Mouse (Mus musculus): ENCODE data around the gene Tec. TPM values are rescaled to one million over a fixed set of nuclear protein-coding genes. Genes with fewer than 3 reads are reported as not detected.

Tec gene
- 4.4 and 4.6 TPM in 2 replicates for polyA plus RNA-seq (2015; fragmentation: Nextera tagmentation; extraction: Ambion mirVana)

DNA sequence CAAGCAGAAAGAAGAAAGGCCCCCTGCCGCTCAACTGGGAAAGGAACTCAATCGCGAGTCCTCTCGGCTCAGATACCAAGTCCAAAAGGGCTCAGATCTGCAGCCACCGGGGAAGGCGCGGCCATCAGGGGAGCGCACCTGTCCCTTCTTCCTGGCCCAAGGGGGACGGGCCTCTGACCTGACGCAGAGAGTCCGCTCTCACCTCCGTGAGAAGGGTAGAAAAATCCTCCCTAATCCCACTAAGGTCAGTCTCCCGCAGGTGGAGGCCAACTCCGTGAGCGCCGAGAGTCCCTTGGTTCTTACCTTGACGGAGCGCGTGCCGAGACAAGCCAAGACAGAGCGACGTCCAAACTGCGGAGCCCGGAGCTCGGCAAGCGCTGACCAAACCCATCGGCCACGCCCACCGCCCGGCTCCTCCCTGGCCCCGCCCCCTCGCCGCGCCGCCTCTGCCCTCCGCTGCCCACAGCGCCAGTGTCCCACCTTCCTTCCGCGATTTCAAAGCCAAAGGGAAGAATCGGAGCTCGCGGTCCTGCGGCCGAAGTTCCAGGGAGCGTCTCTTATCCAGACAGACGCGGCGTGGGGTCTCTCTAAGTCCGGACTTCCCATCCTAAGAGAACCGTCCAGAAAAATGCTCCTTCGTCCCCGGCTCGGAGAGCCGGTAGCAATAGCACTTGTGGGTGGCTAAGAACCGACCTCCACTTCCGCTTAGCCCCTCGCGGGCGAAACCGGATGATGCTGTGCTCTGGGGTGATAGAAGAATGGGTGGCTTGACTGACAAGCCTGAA lies at the start of gene Tec:
Gene Tec (minus strand): TSS at position 393 of the 785 bp plus-strand sequence.
- WGBS: 0% methylated on average over 60 of the region's 60 CpGs
- peak within 1 kb of the TSS; percentile 52 for H3K4me3 ChIP-seq
- peaks cover 17% of the 10 kb centered on the region; the same call in 1 of the 2 replicates for H3K27me3 ChIP-seq
- peak within 1 kb of the TSS; percentile 94 for H3K4me2 ChIP-seq
- H3K27ac ChIP-seq: no peak within 1 kb of the TSS
- no peaks in the 10 kb centered on the region for H3K36me3 ChIP-seq
- peaks cover 6% of the 10 kb centered on the region; the same call in 1 of the 2 replicates for H3K4me1 ChIP-seq
- ATAC-seq (ENCODE audit: borderline replicate concordance, extremely low read depth, low FRiP score, low TSS enrichment): peak; percentile 95
- H3K9ac ChIP-seq: peak within 1 kb of the TSS; percentile 42
- H3K9me3 ChIP-seq: no peaks in the 10 kb centered on the region

DNA sequence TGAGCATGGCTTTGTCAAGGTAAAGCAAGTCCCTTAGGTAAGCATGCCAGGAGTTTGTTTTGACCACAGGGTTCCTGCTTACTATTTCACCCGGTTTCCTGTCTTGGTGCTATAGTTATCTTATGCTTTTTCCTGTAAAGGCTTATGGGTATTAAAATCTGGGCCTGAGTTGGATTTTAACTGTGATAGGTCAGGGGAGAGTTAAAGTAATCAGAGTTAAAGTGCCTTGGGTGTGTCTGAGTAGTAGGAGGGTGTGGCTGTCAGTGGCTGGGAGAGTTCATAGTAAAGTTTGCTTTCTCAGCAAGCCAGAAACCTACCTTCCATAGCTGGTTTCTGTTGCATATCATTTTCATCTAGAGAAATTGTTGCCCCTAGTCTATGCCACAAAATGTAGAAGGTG lies 48.6 kb upstream of the Tec start:
- Histone ChIP-seq H3K4me3 (no peak overlapping the region), H3K27me3 (no peaks in the 10 kb centered on the region), H3K9ac (no peak overlapping the region), H3K36me3 (no peaks in the 10 kb centered on the region), H3K4me2 (peak overlapping the region; percentile 82), H3K9me3 (no peaks in the 10 kb centered on the region), H3K4me1 (peaks cover 33% of the 10 kb centered on the region), H3K27ac (no peak overlapping the region)
- WGBS: 28% methylated on average over 1 of the region's 1 CpGs
- ATAC-seq (ENCODE audit: borderline replicate concordance, extremely low read depth, low FRiP score, low TSS enrichment): no peak

- peaks cover 33% of the 10 kb centered on the region for H3K4me1 ChIP-seq
- no peaks in the 10 kb centered on the region for H3K36me3 ChIP-seq
- peak overlapping the region; percentile 97 for H3K4me3 ChIP-seq
- peak overlapping the region; percentile 82 for H3K4me2 ChIP-seq
- H3K27ac ChIP-seq: no peak overlapping the region
- ATAC-seq (ENCODE audit: borderline replicate concordance, extremely low read depth, low FRiP score, low TSS enrichment): no peak
- WGBS: 14% methylated on average over 4 of the region's 4 CpGs
- peak overlapping the region; percentile 100 for H3K9ac ChIP-seq
- no peaks in the 10 kb centered on the region for H3K27me3 ChIP-seq
- H3K9me3 ChIP-seq: no peaks in the 10 kb centered on the region
Measured at GRCm38 (mm10) chr5:72916048-72916447, 47.8 kb upstream of the Tec start.

DNA sequence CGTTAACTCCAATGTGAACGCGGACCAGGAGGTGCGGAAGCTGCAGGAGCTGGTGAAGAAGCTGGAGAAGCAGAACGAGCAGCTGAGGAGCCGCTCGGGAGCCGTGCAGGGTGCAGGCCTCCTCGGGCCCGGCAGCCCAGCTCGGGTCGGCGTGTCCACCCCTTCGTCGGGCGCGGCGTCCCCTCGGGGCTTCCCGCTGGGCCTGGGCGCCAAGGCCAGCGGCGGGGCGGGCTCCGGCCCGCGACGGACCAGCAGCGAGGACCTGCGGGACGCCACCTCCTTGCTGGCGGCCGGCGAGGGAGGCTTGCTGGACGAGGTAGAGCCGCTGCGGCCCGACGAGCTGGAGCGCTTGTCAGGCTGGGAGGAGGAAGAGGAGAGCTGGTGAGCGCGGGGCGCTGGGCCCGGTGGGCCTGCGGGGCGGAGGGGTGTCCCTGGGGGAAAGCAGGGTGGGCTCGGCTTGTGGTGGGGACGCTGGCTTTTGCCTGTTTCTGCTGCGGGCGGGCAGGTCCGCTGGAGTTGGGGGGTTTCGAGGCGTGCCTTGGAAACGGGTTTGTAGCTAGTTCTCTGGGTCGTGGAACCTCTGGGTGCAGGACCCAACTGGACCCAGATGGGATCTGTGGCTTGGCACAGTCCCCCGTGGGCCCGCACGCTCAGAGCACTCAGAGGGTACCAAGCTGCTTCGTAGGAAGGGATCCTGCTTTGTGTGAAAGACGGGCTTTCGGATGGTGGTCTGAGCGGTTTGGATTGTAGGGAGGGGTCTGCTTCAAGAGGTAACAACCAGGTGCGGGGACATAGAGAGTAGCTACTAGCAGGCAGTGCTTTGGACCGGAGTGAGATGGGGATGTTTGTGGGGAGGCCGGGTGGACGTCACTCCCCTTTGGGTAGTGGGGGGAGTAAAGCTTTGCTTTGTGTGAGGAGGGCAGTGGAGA lies 46.6 kb upstream of the Tec start:
- under 1% methylated on average over 65 of the region's 66 CpGs for WGBS
- Histone ChIP-seq H3K27ac (peak overlapping the region; percentile 96), H3K36me3 (no peaks in the 10 kb centered on the region), H3K4me2 (peak overlapping the region; percentile 82), H3K9me3 (no peaks in the 10 kb centered on the region), H3K27me3 (no peaks in the 10 kb centered on the region), H3K4me1 (peaks cover 33% of the 10 kb centered on the region), H3K4me3 (peak overlapping the region; percentile 97), H3K9ac (peak overlapping the region; percentile 100)
- peak; percentile 43 for ATAC-seq (ENCODE audit: borderline replicate concordance, extremely low read depth, low FRiP score, low TSS enrichment)

DNA sequence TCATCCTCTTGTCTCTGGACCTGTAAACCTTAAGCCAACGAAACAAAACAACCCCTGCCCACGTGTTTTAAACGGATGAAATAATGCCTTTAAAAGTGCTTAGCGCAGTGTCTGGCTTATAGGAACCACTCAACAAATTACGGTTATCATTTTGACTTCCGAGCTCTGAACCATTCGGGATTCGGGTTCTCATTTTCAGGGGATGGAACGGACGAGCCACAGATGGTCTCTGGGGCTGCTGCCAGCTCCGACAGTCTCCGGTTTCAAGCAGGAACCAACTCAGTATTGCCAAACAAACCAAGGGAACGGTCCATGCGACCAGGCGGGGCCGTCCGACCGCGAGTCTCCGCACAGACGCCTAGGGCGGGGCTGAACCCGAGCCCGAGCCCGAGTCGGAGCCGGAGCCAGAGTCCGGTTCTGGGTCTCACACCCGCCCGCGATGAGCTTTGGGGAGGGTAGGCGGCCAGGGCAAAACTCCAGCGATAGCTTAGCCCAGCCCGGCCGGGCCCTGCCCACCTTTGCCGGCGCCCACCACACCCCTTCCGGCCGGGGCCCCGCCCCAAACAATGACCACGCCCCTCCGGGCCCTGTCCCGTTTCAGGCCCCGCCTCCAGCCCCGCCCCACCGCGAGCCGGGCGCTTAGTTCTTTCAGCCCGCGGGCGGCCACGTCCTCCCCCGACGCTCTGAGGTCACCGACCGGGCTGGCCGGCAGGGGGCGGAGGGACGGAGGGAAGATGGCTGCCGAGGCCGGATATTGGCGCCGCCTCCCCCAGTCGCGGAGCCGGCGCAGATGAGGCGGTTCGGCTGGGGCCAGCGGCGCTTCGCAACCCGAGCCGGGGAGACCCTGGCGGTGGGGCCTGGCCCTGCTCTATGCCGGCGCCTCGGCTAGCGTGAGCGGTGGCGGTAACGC lies 45.6 kb upstream of the Tec start, which contains the start of gene Slain2:
Gene Slain2 (plus strand): TSS at position 657 of the 910 bp plus-strand sequence.
- peaks cover 30% of the 10 kb centered on the region for H3K4me1 ChIP-seq
- H3K9me3 ChIP-seq: no peaks in the 10 kb centered on the region
- no peaks in the 10 kb centered on the region for H3K27me3 ChIP-seq
- under 1% methylated on average over 73 of the region's 83 CpGs for WGBS
- H3K36me3 ChIP-seq: no peaks in the 10 kb centered on the region
- peak within 1 kb of the TSS; percentile 97 for H3K4me3 ChIP-seq
- peak within 1 kb of the TSS; percentile 82 for H3K4me2 ChIP-seq
- peak; percentile 94 for ATAC-seq (ENCODE audit: borderline replicate concordance, extremely low read depth, low FRiP score, low TSS enrichment)
- peak within 1 kb of the TSS; percentile 96 for H3K27ac ChIP-seq
- H3K9ac ChIP-seq: peak within 1 kb of the TSS; percentile 100

GRCm38 (mm10) chr5:72911284-72911683 lies 43.0 kb upstream of the Tec start:
- H3K27me3 ChIP-seq: no peaks in the 10 kb centered on the region
- 76% methylated on average over 3 of the region's 3 CpGs for WGBS
- ATAC-seq (ENCODE audit: borderline replicate concordance, extremely low read depth, low FRiP score, low TSS enrichment): no peak
- H3K4me1 ChIP-seq: peaks cover 20% of the 10 kb centered on the region
- no peak overlapping the region for H3K4me3 ChIP-seq
- H3K27ac ChIP-seq: no peak overlapping the region
- H3K9me3 ChIP-seq: no peaks in the 10 kb centered on the region
- no peak overlapping the region for H3K9ac ChIP-seq
- H3K36me3 ChIP-seq: no peaks in the 10 kb centered on the region
- no peak overlapping the region for H3K4me2 ChIP-seq

GRCm38 (mm10) chr5:72910373-72910772 lies 42.1 kb upstream of the Tec start:
- Histone ChIP-seq H3K9ac (no peak overlapping the region), H3K4me2 (no peak overlapping the region), H3K9me3 (no peaks in the 10 kb centered on the region), H3K4me3 (no peak overlapping the region), H3K4me1 (peaks cover 11% of the 10 kb centered on the region; the same call in 1 of the 2 replicates), H3K36me3 (no peaks in the 10 kb centered on the region), H3K27me3 (no peaks in the 10 kb centered on the region), H3K27ac (no peak overlapping the region)
- WGBS: 91% methylated on average over 1 of the region's 1 CpGs
- no peak for ATAC-seq (ENCODE audit: borderline replicate concordance, extremely low read depth, low FRiP score, low TSS enrichment)

- no peak for ATAC-seq (ENCODE audit: borderline replicate concordance, extremely low read depth, low FRiP score, low TSS enrichment)
- H3K4me2 ChIP-seq: no peak overlapping the region
- H3K9ac ChIP-seq: no peak overlapping the region
- no peaks in the 10 kb centered on the region for H3K9me3 ChIP-seq
- H3K36me3 ChIP-seq: no peaks in the 10 kb centered on the region
- peaks cover 14% of the 10 kb centered on the region; the same call in 1 of the 2 replicates for H3K4me1 ChIP-seq
- no peak overlapping the region for H3K27ac ChIP-seq
- no peaks in the 10 kb centered on the region for H3K27me3 ChIP-seq
- 63% methylated on average over 4 of the region's 4 CpGs for WGBS
- H3K4me3 ChIP-seq: no peak overlapping the region
Measured at GRCm38 (mm10) chr5:72909363-72909762, 41.1 kb upstream of the Tec start.

DNA sequence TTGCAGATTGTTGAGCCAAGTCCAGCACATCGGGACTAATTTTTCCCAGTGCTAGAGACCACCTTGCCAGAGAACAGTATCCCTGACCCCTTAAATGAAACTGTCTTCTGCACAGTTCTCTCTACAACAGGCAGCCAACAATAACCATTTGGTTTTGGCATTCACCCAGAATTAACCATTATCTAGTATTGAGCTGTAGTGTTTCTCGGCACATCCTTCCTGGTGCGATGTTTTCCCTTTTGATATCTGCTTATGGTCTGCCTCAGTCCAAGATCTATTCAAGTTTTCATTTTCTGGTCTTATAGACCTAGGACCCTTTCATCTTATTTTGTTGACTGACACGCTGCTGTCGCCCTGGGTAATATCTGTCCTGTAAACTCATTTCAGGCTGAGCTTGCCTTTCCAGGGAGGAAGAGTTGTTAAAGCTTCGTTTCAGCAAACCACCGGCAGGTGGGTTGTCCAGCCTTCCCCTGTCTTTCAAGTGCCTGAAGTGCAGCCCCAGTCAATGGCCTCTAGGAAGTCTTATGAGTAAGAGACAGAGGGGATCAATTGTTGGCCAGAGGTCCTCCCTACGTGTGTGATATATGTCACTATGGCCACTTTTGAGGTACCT lies 40.1 kb upstream of the Tec start:
- no peak for ATAC-seq (ENCODE audit: borderline replicate concordance, extremely low read depth, low FRiP score, low TSS enrichment)

GRCm38 (mm10) chr5:72907402-72907801 lies 39.1 kb upstream of the Tec start:
- H3K4me2 ChIP-seq: no peak overlapping the region
- no peak overlapping the region for H3K27ac ChIP-seq
- no peak overlapping the region for H3K9ac ChIP-seq
- H3K27me3 ChIP-seq: no peaks in the 10 kb centered on the region
- H3K4me3 ChIP-seq: no peak overlapping the region
- no peak for ATAC-seq (ENCODE audit: borderline replicate concordance, extremely low read depth, low FRiP score, low TSS enrichment)
- WGBS: 76% methylated on average over 6 of the region's 6 CpGs
- H3K36me3 ChIP-seq: no peaks in the 10 kb centered on the region
- H3K4me1 ChIP-seq: peaks cover 12% of the 10 kb centered on the region; the same call in 1 of the 2 replicates
- H3K9me3 ChIP-seq: no peaks in the 10 kb centered on the region

More for the DNA sequence above, 40.1 kb upstream of the Tec start:
- Histone ChIP-seq H3K27ac (no peak overlapping the region), H3K9me3 (no peaks in the 10 kb centered on the region), H3K27me3 (no peaks in the 10 kb centered on the region), H3K36me3 (no peaks in the 10 kb centered on the region), H3K4me1 (peaks cover 13% of the 10 kb centered on the region; the same call in 1 of the 2 replicates), H3K9ac (no peak overlapping the region), H3K4me2 (no peak overlapping the region), H3K4me3 (no peak overlapping the region)
- WGBS: 71% methylated on average over 8 of the region's 8 CpGs
